Mouse (Mus musculus): ENCODE measurements around the gene Wdr54. TPM values are rescaled to one million over a fixed set of nuclear protein-coding genes. Genes with fewer than 3 reads are reported as not detected.
A peak's percentile ranks its signal among the peaks of the same experiment; 100 is the strongest.

Wdr54 gene
- total and polyA plus RNA-seq, 2 experiments from 2014 or later, result 12.7 to 21.5 TPM

GRCm38 (mm10) chr6:83122961-83123360 is 33.2 kb downstream of the Wdr54 start:
- H3K27ac ChIP-seq (ENCODE audit: low read depth, low read length), result no peak overlapping the region
- peaks cover 8% of the 10 kb centered on the region for H3K36me3 ChIP-seq (ENCODE audit: insufficient read depth, low read length)
- H3K27me3 ChIP-seq (ENCODE audit: insufficient read depth, low read length), result no peaks in the 10 kb centered on the region
- H3K9me3 ChIP-seq (ENCODE audit: low read length), result no peaks in the 10 kb centered on the region
- TF ChIP-seq CTCF (IDR thresholded peaks at IDR 0.05), result no peak
- H3K4me3 ChIP-seq (ENCODE audit: low read depth, low read length), result no peak overlapping the region
- H3K9ac ChIP-seq (replicated peaks; ENCODE audit: low read length, poor library complexity, severe bottlenecking), result no peak overlapping the region
- no peak overlapping the region for H3K4me2 ChIP-seq (ENCODE audit: low read depth, low read length, poor library complexity, severe bottlenecking)
- DNase-seq (ENCODE audit: low spot score), result no peak
- peaks cover 9% of the 10 kb centered on the region; the same call in 1 of the 2 replicates for H3K4me1 ChIP-seq (ENCODE audit: insufficient read depth, low read length)
- no peak for ATAC-seq (ENCODE audit: low FRiP score)
- WGBS, result 75% methylated on average over 5 of the region's 5 CpGs

GRCm38 (mm10) chr6:83121863-83122710 is 34.1 kb downstream of the Wdr54 start:
- 2% methylated on average over 45 of the region's 52 CpGs for WGBS
- peaks cover 9% of the 10 kb centered on the region; the same call in 1 of the 2 replicates for H3K4me1 ChIP-seq (ENCODE audit: insufficient read depth, low read length)
- DNase-seq (ENCODE audit: low spot score), result no peak
- H3K4me2 ChIP-seq (ENCODE audit: low read depth, low read length, poor library complexity, severe bottlenecking), result peak overlapping the region; percentile 95
- TF ChIP-seq CTCF (IDR thresholded peaks at IDR 0.05), result no peak
- no peaks in the 10 kb centered on the region for H3K27me3 ChIP-seq (ENCODE audit: insufficient read depth, low read length)
- H3K27ac ChIP-seq (ENCODE audit: low read depth, low read length), result peak overlapping the region; percentile 94
- no peaks in the 10 kb centered on the region for H3K9me3 ChIP-seq (ENCODE audit: low read length)
- peaks cover 17% of the 10 kb centered on the region for H3K36me3 ChIP-seq (ENCODE audit: insufficient read depth, low read length)
- H3K4me3 ChIP-seq (ENCODE audit: low read depth, low read length), result peak overlapping the region; percentile 68
- peak overlapping the region; percentile 80 for H3K9ac ChIP-seq (replicated peaks; ENCODE audit: low read length, poor library complexity, severe bottlenecking)
- ATAC-seq (ENCODE audit: low FRiP score), result peak; percentile 4; the same call in 1 of the 2 replicates

GRCm38 (mm10) chr6:83120930-83121862 is 35.0 kb downstream of the Wdr54 start, which contains the start of gene Wbp1:
TSS of gene Wbp1 (minus strand) at chr6:83121559.
- WGBS, result under 1% methylated on average over 37 of the region's 38 CpGs
- Histone ChIP-seq H3K9me3 (ENCODE audit: low read length) (no peaks in the 10 kb centered on the region), H3K27ac (ENCODE audit: low read depth, low read length) (peak within 1 kb of the TSS; percentile 94), H3K27me3 (ENCODE audit: insufficient read depth, low read length) (no peaks in the 10 kb centered on the region), H3K9ac (replicated peaks; ENCODE audit: low read length, poor library complexity, severe bottlenecking) (peak within 1 kb of the TSS; percentile 83), H3K36me3 (ENCODE audit: insufficient read depth, low read length) (peaks cover 19% of the 10 kb centered on the region), H3K4me1 (ENCODE audit: insufficient read depth, low read length) (peaks cover 9% of the 10 kb centered on the region; the same call in 1 of the 2 replicates), H3K4me3 (ENCODE audit: low read depth, low read length) (peak within 1 kb of the TSS; percentile 68), H3K4me2 (ENCODE audit: low read depth, low read length, poor library complexity, severe bottlenecking) (peak within 1 kb of the TSS; percentile 95)
- ATAC-seq (ENCODE audit: low FRiP score) (peak; percentile 94), DNase-seq (ENCODE audit: low spot score) (peak; percentile 99)
- TF ChIP-seq CTCF (IDR thresholded peaks at IDR 0.05), result peak; percentile 19; the same call in 1 of the 2 replicates

GRCm38 (mm10) chr6:83119734-83120051 is 36.5 kb downstream of the Wdr54 start:
- DNase-seq (ENCODE audit: low spot score), result no peak
- no peak for TF ChIP-seq CTCF (IDR thresholded peaks at IDR 0.05)
- ATAC-seq (ENCODE audit: low FRiP score), result no peak
- WGBS, result 48% methylated on average over 7 of the region's 7 CpGs
- Histone ChIP-seq H3K9me3 (ENCODE audit: low read length) (no peaks in the 10 kb centered on the region), H3K4me2 (ENCODE audit: low read depth, low read length, poor library complexity, severe bottlenecking) (peak overlapping the region; percentile 95), H3K9ac (replicated peaks; ENCODE audit: low read length, poor library complexity, severe bottlenecking) (no peak overlapping the region), H3K36me3 (ENCODE audit: insufficient read depth, low read length) (peaks cover 19% of the 10 kb centered on the region), H3K27ac (ENCODE audit: low read depth, low read length) (no peak overlapping the region), H3K27me3 (ENCODE audit: insufficient read depth, low read length) (no peaks in the 10 kb centered on the region), H3K4me3 (ENCODE audit: low read depth, low read length) (no peak overlapping the region), H3K4me1 (ENCODE audit: insufficient read depth, low read length) (peaks cover 9% of the 10 kb centered on the region; the same call in 1 of the 2 replicates)

DNA sequence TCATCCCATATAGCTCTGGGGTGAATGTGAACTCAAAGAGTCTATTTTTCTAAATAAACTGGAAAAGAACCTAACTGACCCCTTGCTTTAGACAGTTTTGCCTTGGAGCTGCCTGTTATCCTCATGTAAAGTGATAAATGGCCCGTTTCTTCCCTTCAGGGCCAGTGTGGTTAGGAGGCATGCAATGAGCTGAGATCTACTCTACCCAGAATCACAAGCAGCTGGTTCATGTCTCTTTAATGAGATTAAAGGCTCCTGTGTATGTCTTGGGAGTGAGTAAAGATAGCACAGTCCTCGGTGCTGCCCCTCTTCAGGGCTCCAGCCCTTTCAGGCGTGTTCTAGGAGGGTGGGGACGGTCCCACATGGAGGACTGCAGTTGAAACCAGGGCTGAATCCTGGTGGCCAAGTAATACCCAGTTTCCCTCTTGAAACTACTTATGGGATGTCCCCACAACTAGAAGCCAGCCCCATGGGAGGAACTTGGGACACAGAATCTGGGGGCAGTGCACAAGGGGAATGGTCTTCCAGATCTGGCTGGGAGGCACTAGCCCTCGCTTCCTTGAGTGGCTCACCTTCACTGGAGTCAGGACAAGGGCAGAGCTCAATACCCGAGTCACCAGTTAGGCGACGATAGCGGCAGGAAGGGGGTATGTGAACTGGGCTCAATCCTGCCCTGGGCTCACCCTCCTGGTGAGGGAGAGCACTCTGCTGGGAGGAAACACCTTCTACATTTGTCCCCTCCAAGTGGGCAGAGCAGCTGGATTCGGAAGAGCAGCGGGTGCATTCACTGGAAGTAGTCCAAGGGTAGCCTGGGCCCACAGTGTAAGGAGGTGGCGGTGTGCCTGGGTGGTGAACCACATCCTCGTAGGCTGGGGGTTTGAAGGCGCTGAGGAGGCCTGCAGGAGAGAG is 37.1 kb downstream of the Wdr54 start:
- DNase-seq (ENCODE audit: low spot score) (no peak), ATAC-seq (ENCODE audit: low FRiP score) (no peak)
- H3K4me2 ChIP-seq (ENCODE audit: low read depth, low read length, poor library complexity, severe bottlenecking), result peak overlapping the region; percentile 95; the same call in 1 of the 2 replicates
- no peak for TF ChIP-seq CTCF (IDR thresholded peaks at IDR 0.05)
- no peak overlapping the region for H3K27ac ChIP-seq (ENCODE audit: low read depth, low read length)
- H3K9ac ChIP-seq (replicated peaks; ENCODE audit: low read length, poor library complexity, severe bottlenecking), result no peak overlapping the region
- H3K4me3 ChIP-seq (ENCODE audit: low read depth, low read length), result no peak overlapping the region
- H3K27me3 ChIP-seq (ENCODE audit: insufficient read depth, low read length), result no peaks in the 10 kb centered on the region
- peaks cover 19% of the 10 kb centered on the region for H3K36me3 ChIP-seq (ENCODE audit: insufficient read depth, low read length)
- H3K9me3 ChIP-seq (ENCODE audit: low read length), result no peaks in the 10 kb centered on the region
- 83% methylated on average over 14 of the region's 14 CpGs for WGBS
- H3K4me1 ChIP-seq (ENCODE audit: insufficient read depth, low read length), result peaks cover 9% of the 10 kb centered on the region; the same call in 1 of the 2 replicates

Data from midbrain, postnatal 0 days (tissue).